Mouse (Mus musculus): Measurements from ENCODE around the gene Zfp961. TPM values are rescaled to one million over a fixed set of nuclear protein-coding genes. Genes with fewer than 3 reads are reported as not detected.
"Not testable (repeated sequence)": the region's sequence is repeated elsewhere in the genome, so short reads cannot be mapped to it uniquely, and the experiment has no call there.

Gene Zfp961
- total RNA-seq, 2 experiments from 2014 or later, result 2.6 to 4.0 TPM

DNA sequence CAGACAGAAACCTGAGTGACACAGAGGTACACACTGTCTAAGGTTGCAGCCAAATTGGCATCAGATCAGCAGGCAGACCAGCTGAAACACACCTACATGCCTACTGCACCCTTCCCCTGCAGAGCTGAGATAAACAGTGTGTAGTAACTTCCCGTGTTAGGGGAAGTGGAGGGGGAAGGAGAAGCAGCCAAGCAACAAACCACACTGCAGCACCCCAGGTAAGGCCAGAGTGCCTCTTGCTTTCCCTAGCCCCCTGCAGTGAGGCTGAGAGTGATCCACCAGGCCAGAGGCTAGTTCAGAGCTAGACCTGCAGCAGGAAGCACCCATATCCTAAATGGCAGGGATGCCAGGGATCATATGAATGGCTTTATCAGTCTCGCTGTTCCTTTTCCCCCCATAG is 66.5 kb downstream of the Zfp961 start:
- DNase-seq (ENCODE audit: low spot score), result not testable (repeated sequence)

DNA sequence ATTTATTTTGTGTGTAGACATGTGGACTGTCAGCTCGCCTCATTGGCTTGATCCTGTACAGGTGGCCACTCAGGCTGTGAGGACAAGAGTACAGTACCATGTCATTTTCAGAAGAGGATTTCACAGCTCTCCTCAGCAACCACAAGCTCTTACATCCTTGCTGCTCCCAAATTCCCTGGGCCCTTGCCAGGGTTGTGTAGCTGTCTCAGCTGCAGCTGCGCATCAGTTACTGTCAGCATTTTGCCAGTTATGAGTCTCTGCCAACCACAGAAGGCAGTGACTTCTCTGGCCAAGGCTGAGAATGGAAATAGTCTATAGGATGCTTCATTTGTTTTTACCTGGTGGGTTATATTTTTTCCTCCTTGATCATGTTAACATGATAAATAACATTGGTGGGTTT is 67.3 kb downstream of the Zfp961 start:
- DNase-seq (ENCODE audit: low spot score), result peak; percentile 30

DNA sequence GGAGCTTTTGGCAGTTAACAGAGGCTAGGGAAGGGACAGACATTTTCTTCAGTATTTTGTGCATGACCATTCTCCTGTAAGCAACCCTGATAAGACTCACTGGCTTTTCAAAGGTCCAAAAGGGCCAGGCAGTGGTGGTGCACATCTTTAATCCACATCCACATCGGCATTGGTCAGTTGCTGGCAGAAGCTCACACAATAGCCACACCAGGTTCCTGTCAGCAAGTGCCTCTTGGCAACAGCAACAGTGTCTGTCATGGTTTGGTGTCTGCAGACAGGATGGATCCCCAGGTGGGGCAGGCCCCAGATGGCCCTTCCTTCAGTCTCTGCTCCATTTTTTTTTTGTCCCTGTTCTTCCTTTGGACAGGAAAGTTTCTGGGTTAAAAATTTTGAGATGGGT is 68.2 kb downstream of the Zfp961 start:
- DNase-seq (ENCODE audit: low spot score), result not testable (repeated sequence)

DNA sequence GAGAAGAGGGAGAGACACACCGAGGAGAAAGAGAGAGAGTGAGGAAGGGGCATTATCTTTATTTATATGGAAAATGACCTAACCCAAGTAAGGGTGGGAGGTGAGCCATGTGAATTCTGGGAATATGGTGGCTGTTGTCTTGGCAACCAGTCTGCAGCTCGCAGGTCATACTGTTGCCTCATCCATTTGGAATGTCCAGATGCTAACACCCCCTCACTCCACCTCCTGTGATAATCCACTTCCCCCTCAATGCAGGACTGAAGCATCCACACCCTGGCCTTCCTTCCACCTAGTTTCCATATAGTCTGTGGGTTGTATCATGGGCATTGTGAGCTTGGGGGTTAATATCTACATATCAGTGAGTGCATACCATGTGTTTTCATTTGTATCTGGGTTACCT is 69.0 kb downstream of the Zfp961 start:
- DNase-seq (ENCODE audit: low spot score), result no peak

DNA sequence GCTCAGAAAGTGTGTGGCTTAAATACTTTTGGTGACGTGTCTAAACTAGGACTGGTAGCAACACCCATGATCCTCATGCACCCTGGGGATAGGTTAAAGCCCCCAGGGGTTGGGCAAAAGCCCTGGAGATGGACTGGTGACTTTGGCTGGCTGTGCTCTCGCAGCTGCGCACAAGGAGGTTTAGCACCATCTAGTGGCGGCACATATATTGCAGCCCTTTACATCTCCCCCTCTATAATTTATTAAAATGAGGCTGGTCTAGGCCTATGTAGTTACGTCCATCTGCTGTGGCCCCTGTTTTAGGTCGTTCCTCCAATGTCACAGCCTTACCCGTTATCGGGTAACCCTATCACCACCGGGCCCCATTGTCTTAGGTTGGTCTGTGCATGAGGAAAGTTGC is 74.0 kb downstream of the Zfp961 start:
- not testable (repeated sequence) for DNase-seq (ENCODE audit: low spot score)

DNA sequence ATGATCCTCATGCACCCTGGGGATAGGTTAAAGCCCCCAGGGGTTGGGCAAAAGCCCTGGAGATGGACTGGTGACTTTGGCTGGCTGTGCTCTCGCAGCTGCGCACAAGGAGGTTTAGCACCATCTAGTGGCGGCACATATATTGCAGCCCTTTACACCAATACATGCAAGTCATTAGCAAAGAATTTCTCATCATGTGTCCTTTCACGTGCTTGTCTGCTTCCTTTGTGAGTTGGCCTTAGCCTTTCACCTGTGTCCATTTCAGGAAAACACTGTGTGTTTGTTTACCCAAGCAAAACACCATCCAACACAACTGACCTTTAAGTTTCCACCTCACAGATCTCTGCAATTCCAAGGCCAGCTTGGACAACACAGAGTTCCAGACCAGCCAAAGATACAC is 82.1 kb downstream of the Zfp961 start:
- peak; percentile 50 for DNase-seq (ENCODE audit: low spot score)

DNA sequence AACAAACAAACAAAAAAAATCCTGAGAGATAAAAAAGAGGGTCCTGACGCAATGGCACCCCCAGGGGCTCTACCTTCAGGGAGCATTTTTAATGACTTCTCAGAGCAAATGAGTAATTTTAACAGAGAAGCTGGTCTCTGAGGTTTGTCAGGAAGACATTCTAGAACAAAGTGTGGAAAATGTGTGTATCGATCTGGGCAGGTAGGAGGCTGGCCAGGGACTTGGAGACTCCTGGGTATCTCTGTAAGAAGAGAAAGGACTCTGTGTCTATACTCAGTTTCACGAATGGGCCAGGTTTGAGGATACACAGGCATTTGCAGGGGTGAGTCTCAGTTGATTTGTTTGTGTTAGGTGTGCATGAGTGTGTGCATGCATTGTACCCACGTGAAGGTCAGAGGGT is 90.1 kb downstream of the Zfp961 start, which contains the start of gene Olfr372:
TSS of gene Olfr372 (plus strand) at position 301 of the 400 bp plus-strand sequence.
- not testable (repeated sequence) for DNase-seq (ENCODE audit: low spot score)

DNA sequence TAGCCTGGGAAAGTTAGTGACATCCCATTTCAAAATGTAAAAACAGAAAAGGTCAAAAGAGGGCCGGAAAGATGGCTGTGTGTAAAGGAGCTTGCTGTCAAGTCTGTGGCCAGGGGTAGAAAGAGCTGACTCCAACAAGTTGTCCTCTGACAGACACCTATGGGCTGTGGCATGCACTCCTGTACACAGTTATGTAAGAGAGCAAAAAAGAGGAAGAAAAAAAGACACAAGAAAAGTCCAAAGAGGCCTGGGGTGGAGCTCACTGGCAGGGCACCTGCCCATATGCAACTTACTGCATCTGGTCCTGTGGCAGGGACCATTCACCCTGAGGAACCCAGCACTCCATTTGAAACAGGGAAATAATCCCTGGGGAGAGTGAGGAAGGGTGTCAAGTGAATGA is 91.7 kb downstream of the Zfp961 start:
- DNase-seq (ENCODE audit: low spot score), result no peak

Other genes starting within 250 kb of the Zfp961 start
- 1 to 10 TPM; 1.7 to 2.4 TPM for gene B3gnt3, start 249.2 kb upstream of the Zfp961 start, total RNA-seq (2021)
- not detected for gene Fcho1, start 225.3 kb upstream of the Zfp961 start, total RNA-seq (2021)
- gene Zfp709, start 69.0 kb upstream of the Zfp961 start, total RNA-seq (2021), result 1 to 10 TPM; 1.9 to 2.1 TPM
- 1 to 10 TPM; 2.9 to 3.5 TPM for gene Zfp882, start 42.4 kb upstream of the Zfp961 start, total RNA-seq (2021)
- 10 to 100 TPM; 18.9 to 19.8 TPM for gene Zfp617, start 42.4 kb upstream of the Zfp961 start, total RNA-seq (2021)
- under 1 TPM; 0.23 to 0.38 TPM for gene Cyp4f18, start 58.6 kb downstream of the Zfp961 start, total RNA-seq (2021)
- gene Olfr372, start 90.2 kb downstream of the Zfp961 start, total RNA-seq (2021), result not detected
- gene Olfr373, start 132.1 kb downstream of the Zfp961 start, total RNA-seq (2021), result not detected
- not detected for gene Olfr374, start 156.0 kb downstream of the Zfp961 start, total RNA-seq (2021)
- 10 to 100 TPM; 23.8 to 42.5 TPM for gene Tpm4, start 183.9 kb downstream of the Zfp961 start, total RNA-seq (2021)
- 10 to 100 TPM in 1 of 2 experiments, 1 to 10 TPM in 1; 8.9 to 10.6 TPM for gene Rab8a, start 210.2 kb downstream of the Zfp961 start, total RNA-seq (2021)
- gene Hsh2d, start 238.6 kb downstream of the Zfp961 start, total RNA-seq (2021), result not detected

Measured in gastrocnemius, adult 18-20 months (tissue).